Mouse (Mus musculus): Measurements from ENCODE around the gene Ncs1. TPM values are rescaled to one million over a fixed set of nuclear protein-coding genes. Genes with fewer than 3 reads are reported as not detected.

Ncs1 gene
- polyA plus RNA-seq, 1 experiment from 2014 or later, result 70.5 TPM

- H3K27me3 ChIP-seq (ENCODE audit: control insufficient read depth, insufficient read depth, low read length), result no peaks in the 10 kb centered on the region
- no peak overlapping the region for H3K4me2 ChIP-seq (replicated peaks; ENCODE audit: low read depth, low read length)
- DNase-seq (ENCODE audit: low spot score) (no peak), ATAC-seq (ENCODE audit: low FRiP score) (no peak)
- no peak overlapping the region for H3K4me3 ChIP-seq (ENCODE audit: low read depth, low read length)
- no peak overlapping the region for H3K9ac ChIP-seq (ENCODE audit: low read depth, low read length)
- H3K4me1 ChIP-seq (replicated peaks; ENCODE audit: control insufficient read depth, insufficient read depth, low read length), result no peaks in the 10 kb centered on the region
- H3K27ac ChIP-seq (ENCODE audit: low read depth, low read length), result no peak overlapping the region
- H3K36me3 ChIP-seq (ENCODE audit: control insufficient read depth, insufficient read depth, low read length), result no peaks in the 10 kb centered on the region; the same call in 1 of the 2 replicates
- no peaks in the 10 kb centered on the region for H3K9me3 ChIP-seq (ENCODE audit: control insufficient read depth, low read length)
- 80% methylated on average over 5 of the region's 5 CpGs for WGBS
Measured at GRCm38 (mm10) chr2:31221582-31221981, 24.0 kb upstream of the Ncs1 start.

- Histone ChIP-seq H3K4me1 (replicated peaks; ENCODE audit: control insufficient read depth, insufficient read depth, low read length) (no peaks in the 10 kb centered on the region), H3K27me3 (ENCODE audit: control insufficient read depth, insufficient read depth, low read length) (no peaks in the 10 kb centered on the region), H3K4me2 (replicated peaks; ENCODE audit: low read depth, low read length) (no peak overlapping the region), H3K36me3 (ENCODE audit: control insufficient read depth, insufficient read depth, low read length) (no peaks in the 10 kb centered on the region), H3K4me3 (ENCODE audit: low read depth, low read length) (no peak overlapping the region), H3K9ac (ENCODE audit: low read depth, low read length) (no peak overlapping the region), H3K27ac (ENCODE audit: low read depth, low read length) (no peak overlapping the region), H3K9me3 (ENCODE audit: control insufficient read depth, low read length) (no peaks in the 10 kb centered on the region)
- WGBS, result 35% methylated on average over 1 of the region's 1 CpGs
- DNase-seq (ENCODE audit: low spot score), result no peak
- ATAC-seq (ENCODE audit: low FRiP score), result no peak
Measured at GRCm38 (mm10) chr2:31228768-31229311, 16.8 kb upstream of the Ncs1 start.

- Histone ChIP-seq H3K4me1 (replicated peaks; ENCODE audit: control insufficient read depth, insufficient read depth, low read length) (no peaks in the 10 kb centered on the region; the same call in 1 of the 2 replicates), H3K4me2 (replicated peaks; ENCODE audit: low read depth, low read length) (peak overlapping the region; percentile 18), H3K36me3 (ENCODE audit: control insufficient read depth, insufficient read depth, low read length) (no peaks in the 10 kb centered on the region), H3K9me3 (ENCODE audit: control insufficient read depth, low read length) (no peaks in the 10 kb centered on the region), H3K27ac (ENCODE audit: low read depth, low read length) (no peak overlapping the region), H3K27me3 (ENCODE audit: control insufficient read depth, insufficient read depth, low read length) (no peaks in the 10 kb centered on the region; the same call in 1 of the 2 replicates), H3K4me3 (ENCODE audit: low read depth, low read length) (peak overlapping the region; percentile 16), H3K9ac (ENCODE audit: low read depth, low read length) (no peak overlapping the region)
- no peak for ATAC-seq (ENCODE audit: low FRiP score)
- DNase-seq (ENCODE audit: low spot score), result peak; percentile 70
- WGBS, result 40% methylated on average over 23 of the region's 23 CpGs
Measured at GRCm38 (mm10) chr2:31239203-31239696, 6.4 kb upstream of the Ncs1 start.

GRCm38 (mm10) chr2:31239833-31240232 lies 5.8 kb upstream of the Ncs1 start:
- H3K4me2 ChIP-seq (replicated peaks; ENCODE audit: low read depth, low read length), result no peak overlapping the region
- H3K9ac ChIP-seq (ENCODE audit: low read depth, low read length), result no peak overlapping the region
- no peaks in the 10 kb centered on the region for H3K36me3 ChIP-seq (ENCODE audit: control insufficient read depth, insufficient read depth, low read length)
- H3K27me3 ChIP-seq (ENCODE audit: control insufficient read depth, insufficient read depth, low read length), result no peaks in the 10 kb centered on the region; the same call in 1 of the 2 replicates
- H3K27ac ChIP-seq (ENCODE audit: low read depth, low read length), result no peak overlapping the region
- no peak for DNase-seq (ENCODE audit: low spot score)
- H3K4me3 ChIP-seq (ENCODE audit: low read depth, low read length), result no peak overlapping the region
- no peaks in the 10 kb centered on the region for H3K9me3 ChIP-seq (ENCODE audit: control insufficient read depth, low read length)
- WGBS, result 83% methylated on average over 6 of the region's 6 CpGs
- H3K4me1 ChIP-seq (replicated peaks; ENCODE audit: control insufficient read depth, insufficient read depth, low read length), result no peaks in the 10 kb centered on the region; the same call in 1 of the 2 replicates
- ATAC-seq (ENCODE audit: low FRiP score), result no peak

- no peak overlapping the region for H3K9ac ChIP-seq (ENCODE audit: low read depth, low read length)
- H3K4me2 ChIP-seq (replicated peaks; ENCODE audit: low read depth, low read length), result no peak overlapping the region
- ATAC-seq (ENCODE audit: low FRiP score), result no peak
- H3K36me3 ChIP-seq (ENCODE audit: control insufficient read depth, insufficient read depth, low read length), result no peaks in the 10 kb centered on the region
- H3K4me1 ChIP-seq (replicated peaks; ENCODE audit: control insufficient read depth, insufficient read depth, low read length), result peaks cover 2% of the 10 kb centered on the region; the same call in 1 of the 2 replicates
- no peaks in the 10 kb centered on the region; the same call in 1 of the 2 replicates for H3K27me3 ChIP-seq (ENCODE audit: control insufficient read depth, insufficient read depth, low read length)
- 20% methylated on average over 7 of the region's 7 CpGs for WGBS
- H3K9me3 ChIP-seq (ENCODE audit: control insufficient read depth, low read length), result no peaks in the 10 kb centered on the region
- no peak for DNase-seq (ENCODE audit: low spot score)
- H3K4me3 ChIP-seq (ENCODE audit: low read depth, low read length), result no peak overlapping the region
- no peak overlapping the region for H3K27ac ChIP-seq (ENCODE audit: low read depth, low read length)
Measured at GRCm38 (mm10) chr2:31241639-31242038, 4.0 kb upstream of the Ncs1 start.

- no peaks in the 10 kb centered on the region; the same call in 1 of the 2 replicates for H3K27me3 ChIP-seq (ENCODE audit: control insufficient read depth, insufficient read depth, low read length)
- no peaks in the 10 kb centered on the region for H3K9me3 ChIP-seq (ENCODE audit: control insufficient read depth, low read length)
- no peaks in the 10 kb centered on the region for H3K36me3 ChIP-seq (ENCODE audit: control insufficient read depth, insufficient read depth, low read length)
- 83% methylated on average over 8 of the region's 8 CpGs for WGBS
- H3K4me3 ChIP-seq (ENCODE audit: low read depth, low read length), result no peak overlapping the region
- H3K4me1 ChIP-seq (replicated peaks; ENCODE audit: control insufficient read depth, insufficient read depth, low read length), result peaks cover 6% of the 10 kb centered on the region
- no peak overlapping the region for H3K27ac ChIP-seq (ENCODE audit: low read depth, low read length)
- H3K9ac ChIP-seq (ENCODE audit: low read depth, low read length), result no peak overlapping the region
- DNase-seq (ENCODE audit: low spot score) (no peak), ATAC-seq (ENCODE audit: low FRiP score) (no peak)
- H3K4me2 ChIP-seq (replicated peaks; ENCODE audit: low read depth, low read length), result no peak overlapping the region
Measured at GRCm38 (mm10) chr2:31244216-31244615, 1.4 kb upstream of the Ncs1 start.

GRCm38 (mm10) chr2:31245051-31245450 lies 572 bp upstream of the Ncs1 start:
- H3K36me3 ChIP-seq (ENCODE audit: control insufficient read depth, insufficient read depth, low read length), result no peaks in the 10 kb centered on the region
- peak overlapping the region; percentile 95 for H3K9ac ChIP-seq (ENCODE audit: low read depth, low read length)
- ATAC-seq (ENCODE audit: low FRiP score) (no peak), DNase-seq (ENCODE audit: low spot score) (no peak)
- no peaks in the 10 kb centered on the region for H3K9me3 ChIP-seq (ENCODE audit: control insufficient read depth, low read length)
- 14% methylated on average over 5 of the region's 5 CpGs for WGBS
- peak overlapping the region; percentile 82 for H3K4me2 ChIP-seq (replicated peaks; ENCODE audit: low read depth, low read length)
- peak overlapping the region; percentile 86 for H3K27ac ChIP-seq (ENCODE audit: low read depth, low read length)
- no peaks in the 10 kb centered on the region; the same call in 1 of the 2 replicates for H3K27me3 ChIP-seq (ENCODE audit: control insufficient read depth, insufficient read depth, low read length)
- H3K4me3 ChIP-seq (ENCODE audit: low read depth, low read length), result peak overlapping the region; percentile 88
- peaks cover 6% of the 10 kb centered on the region for H3K4me1 ChIP-seq (replicated peaks; ENCODE audit: control insufficient read depth, insufficient read depth, low read length)

GRCm38 (mm10) chr2:31246251-31246971 lies 788 bp downstream of the Ncs1 start:
- Histone ChIP-seq H3K27ac (ENCODE audit: low read depth, low read length) (peak overlapping the region; percentile 86), H3K4me1 (replicated peaks; ENCODE audit: control insufficient read depth, insufficient read depth, low read length) (peaks cover 6% of the 10 kb centered on the region)
- 0% methylated on average over 30 of the region's 41 CpGs for WGBS

More at GRCm38 (mm10) chr2:31246251-31246971, 788 bp downstream of the Ncs1 start:
- H3K27me3 ChIP-seq (ENCODE audit: control insufficient read depth, insufficient read depth, low read length), result no peaks in the 10 kb centered on the region; the same call in 1 of the 2 replicates
- peak; percentile 52 for ATAC-seq (ENCODE audit: low FRiP score)
- H3K9me3 ChIP-seq (ENCODE audit: control insufficient read depth, low read length), result no peaks in the 10 kb centered on the region
- H3K4me3 ChIP-seq (ENCODE audit: low read depth, low read length), result peak overlapping the region; percentile 88
- DNase-seq (ENCODE audit: low spot score), result peak; percentile 64
- H3K4me2 ChIP-seq (replicated peaks; ENCODE audit: low read depth, low read length), result peak overlapping the region; percentile 82
- H3K9ac ChIP-seq (ENCODE audit: low read depth, low read length), result peak overlapping the region; percentile 95
- no peaks in the 10 kb centered on the region for H3K36me3 ChIP-seq (ENCODE audit: control insufficient read depth, insufficient read depth, low read length)
